Mouse (Mus musculus): ENCODE data around the gene Mindy4. TPM values are rescaled to one million over a fixed set of nuclear protein-coding genes. Genes with fewer than 3 reads are reported as not detected.

The Mindy4 gene
- polyA plus RNA-seq, 1 experiment from 2014 or later, result 1.7 TPM

DNA sequence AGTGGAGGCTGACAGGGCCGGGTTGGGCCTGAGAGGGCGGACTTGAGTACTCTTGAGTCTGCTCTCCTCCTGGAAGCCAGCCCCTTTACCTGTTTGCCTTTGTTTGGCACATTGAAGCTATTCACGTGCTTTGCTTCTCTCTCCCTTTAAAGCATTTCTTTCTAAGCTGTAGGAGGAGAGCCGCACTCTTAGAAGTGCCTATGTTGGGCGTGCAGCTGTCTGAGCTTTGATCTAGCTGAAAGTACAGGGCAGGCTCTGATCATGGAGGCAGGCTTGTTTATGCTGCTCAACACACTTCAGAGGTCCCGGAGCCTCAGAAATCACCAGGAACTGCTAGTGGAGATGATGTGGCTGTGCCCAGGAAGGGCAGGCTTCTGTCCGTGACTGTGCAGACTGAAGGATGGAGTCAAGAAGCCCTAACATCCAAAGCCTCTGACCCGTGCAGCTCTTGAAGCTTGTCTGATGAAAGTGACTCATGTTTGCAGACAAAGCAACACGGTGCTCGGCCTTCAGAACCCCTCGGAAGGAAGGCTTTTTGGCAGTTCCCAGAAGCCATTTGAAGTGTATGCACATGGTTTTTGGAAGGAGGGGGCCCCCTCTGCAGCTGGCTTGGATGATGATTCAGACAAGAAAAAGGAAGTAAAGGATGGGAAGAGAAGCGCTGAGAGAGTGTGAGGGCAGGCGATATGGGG is 53.5 kb downstream of the Mindy4 start:
- H3K27ac ChIP-seq (ENCODE audit: low read depth), result no peak overlapping the region
- DNase-seq, result no peak
- H3K4me3 ChIP-seq (ENCODE audit: low read depth, low read length), result no peak overlapping the region
- H3K27me3 ChIP-seq (ENCODE audit: insufficient read depth, low read length), result no peaks in the 10 kb centered on the region
- no peaks in the 10 kb centered on the region for H3K9me3 ChIP-seq (ENCODE audit: low read length)
- H3K4me1 ChIP-seq (ENCODE audit: insufficient read depth), result peaks cover 11% of the 10 kb centered on the region
- WGBS (ENCODE audit: insufficient replicate concordance), result 59% methylated on average over 13 of the region's 13 CpGs
- no peak for ATAC-seq
- H3K36me3 ChIP-seq (replicated peaks; ENCODE audit: insufficient read depth, low read length), result no peaks in the 10 kb centered on the region
- TF ChIP-seq EP300 (IDR thresholded peaks at IDR 0.05; ENCODE audit: low read depth) (no peak), CTCF (IDR thresholded peaks at IDR 0.05; ENCODE audit: low read depth) (no peak)
- no peak overlapping the region for H3K9ac ChIP-seq (replicated peaks)
- no peak overlapping the region for H3K4me2 ChIP-seq (ENCODE audit: low read depth, low read length)

DNA sequence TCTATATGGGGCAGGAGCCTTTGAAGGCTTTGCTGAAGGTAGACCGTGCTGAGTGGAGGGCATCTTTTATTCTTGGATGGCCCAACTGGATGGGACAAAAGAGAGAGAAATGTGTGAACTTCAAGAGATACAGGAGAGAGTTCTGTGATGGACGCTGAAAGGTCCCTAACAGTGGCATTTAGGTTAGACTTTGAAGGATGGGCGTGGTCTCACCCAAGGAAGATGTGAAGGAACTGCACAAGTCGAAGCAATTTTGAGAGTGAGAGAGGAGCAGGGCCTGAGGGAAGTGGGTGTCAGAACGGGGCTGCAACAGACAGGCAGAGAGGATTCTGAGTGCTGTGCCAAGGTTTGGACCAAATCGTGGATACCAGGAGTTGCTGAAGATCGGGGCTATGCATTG is 54.1 kb downstream of the Mindy4 start:
- no peak for DNase-seq
- WGBS (ENCODE audit: insufficient replicate concordance), result 62% methylated on average over 7 of the region's 7 CpGs
- no peaks in the 10 kb centered on the region for H3K9me3 ChIP-seq (ENCODE audit: low read length)
- TF ChIP-seq CTCF (IDR thresholded peaks at IDR 0.05; ENCODE audit: low read depth) (no peak), EP300 (IDR thresholded peaks at IDR 0.05; ENCODE audit: low read depth) (no peak)
- H3K27ac ChIP-seq (ENCODE audit: low read depth), result no peak overlapping the region
- H3K36me3 ChIP-seq (replicated peaks; ENCODE audit: insufficient read depth, low read length), result no peaks in the 10 kb centered on the region
- no peaks in the 10 kb centered on the region for H3K27me3 ChIP-seq (ENCODE audit: insufficient read depth, low read length)
- no peak overlapping the region for H3K4me2 ChIP-seq (ENCODE audit: low read depth, low read length)
- H3K9ac ChIP-seq (replicated peaks), result no peak overlapping the region
- no peak overlapping the region for H3K4me3 ChIP-seq (ENCODE audit: low read depth, low read length)
- ATAC-seq, result no peak
- peaks cover 11% of the 10 kb centered on the region for H3K4me1 ChIP-seq (ENCODE audit: insufficient read depth)

DNA sequence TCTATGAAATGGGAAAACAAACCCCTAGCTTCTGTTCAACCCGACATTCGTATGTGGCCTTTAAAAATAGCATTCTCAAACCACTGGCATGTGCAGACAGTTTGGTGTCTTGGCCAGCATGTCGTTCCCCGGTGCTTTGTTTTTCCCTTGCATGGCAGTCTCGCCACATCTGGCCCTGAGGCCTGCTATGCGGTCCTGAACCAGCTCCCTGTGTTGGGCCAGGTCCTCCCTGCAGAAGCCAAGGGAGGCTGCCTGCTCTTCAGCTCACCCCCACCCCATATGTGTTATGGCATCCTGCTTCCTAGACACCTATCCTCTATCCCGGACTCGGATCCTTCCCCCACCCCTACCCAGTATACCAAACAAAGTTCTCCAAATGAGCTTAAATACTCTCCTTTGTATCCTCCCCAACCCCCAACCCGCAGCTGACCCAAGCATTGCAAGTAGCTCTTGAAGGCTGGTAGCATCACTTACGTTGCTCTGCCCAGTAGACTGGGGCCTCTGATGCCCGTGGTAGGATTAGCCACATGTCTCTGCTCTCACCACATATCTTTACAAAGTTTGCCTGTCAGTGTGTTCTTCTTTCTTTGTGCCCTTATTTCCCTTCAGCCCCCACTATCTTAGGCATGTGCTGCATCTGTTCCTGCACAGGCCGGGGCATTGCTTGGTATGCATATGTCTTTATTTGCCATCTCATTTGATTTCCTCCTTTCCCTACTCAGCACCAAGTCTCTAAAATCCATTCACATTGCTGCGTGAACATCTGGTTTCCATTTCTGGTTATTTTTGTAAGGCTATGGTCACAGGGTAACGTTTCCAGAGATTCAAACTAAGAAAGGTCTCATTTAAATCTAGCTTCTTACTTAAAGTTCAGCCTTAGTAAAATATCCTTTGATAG is 55.5 kb downstream of the Mindy4 start:
- no peaks in the 10 kb centered on the region for H3K9me3 ChIP-seq (ENCODE audit: low read length)
- H3K4me3 ChIP-seq (ENCODE audit: low read depth, low read length), result no peak overlapping the region
- no peak overlapping the region for H3K9ac ChIP-seq (replicated peaks)
- ATAC-seq (no peak), DNase-seq (no peak)
- TF ChIP-seq CTCF (IDR thresholded peaks at IDR 0.05; ENCODE audit: low read depth) (no peak), EP300 (IDR thresholded peaks at IDR 0.05; ENCODE audit: low read depth) (no peak)
- H3K36me3 ChIP-seq (replicated peaks; ENCODE audit: insufficient read depth, low read length), result no peaks in the 10 kb centered on the region
- no peak overlapping the region for H3K4me2 ChIP-seq (ENCODE audit: low read depth, low read length)
- H3K27me3 ChIP-seq (ENCODE audit: insufficient read depth, low read length), result no peaks in the 10 kb centered on the region
- 68% methylated on average over 14 of the region's 14 CpGs for WGBS (ENCODE audit: insufficient replicate concordance)
- H3K27ac ChIP-seq (ENCODE audit: low read depth), result no peak overlapping the region
- H3K4me1 ChIP-seq (ENCODE audit: insufficient read depth), result peaks cover 22% of the 10 kb centered on the region

DNA sequence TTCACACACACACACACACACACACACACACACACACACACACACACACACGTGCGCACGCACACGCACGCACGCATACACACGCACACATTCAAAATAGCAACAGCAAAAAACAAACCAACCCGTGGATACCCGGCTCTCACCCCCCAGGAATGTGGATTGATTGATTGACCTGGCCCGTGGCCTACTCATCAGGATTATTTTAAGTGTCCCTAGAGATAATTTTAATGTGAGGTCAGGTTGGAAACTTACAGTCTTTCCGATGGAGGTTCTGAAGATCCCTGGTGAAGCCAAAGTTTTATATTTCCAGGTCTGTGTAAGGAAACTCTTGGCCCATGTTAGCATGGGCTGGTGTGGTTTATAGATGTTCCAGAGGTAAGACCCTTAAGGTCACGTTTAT is 59.0 kb downstream of the Mindy4 start:
- Histone ChIP-seq H3K9me3 (ENCODE audit: low read length) (no peaks in the 10 kb centered on the region), H3K36me3 (replicated peaks; ENCODE audit: insufficient read depth, low read length) (no peaks in the 10 kb centered on the region), H3K4me1 (ENCODE audit: insufficient read depth) (peaks cover 36% of the 10 kb centered on the region), H3K9ac (replicated peaks) (no peak overlapping the region), H3K27me3 (ENCODE audit: insufficient read depth, low read length) (no peaks in the 10 kb centered on the region), H3K4me3 (ENCODE audit: low read depth, low read length) (no peak overlapping the region), H3K27ac (ENCODE audit: low read depth) (no peak overlapping the region), H3K4me2 (ENCODE audit: low read depth, low read length) (no peak overlapping the region)
- ATAC-seq (no peak), DNase-seq (no peak)
- 83% methylated on average over 12 of the region's 12 CpGs for WGBS (ENCODE audit: insufficient replicate concordance)
- TF ChIP-seq EP300 (IDR thresholded peaks at IDR 0.05; ENCODE audit: low read depth) (no peak), CTCF (IDR thresholded peaks at IDR 0.05; ENCODE audit: low read depth) (no peak)

DNA sequence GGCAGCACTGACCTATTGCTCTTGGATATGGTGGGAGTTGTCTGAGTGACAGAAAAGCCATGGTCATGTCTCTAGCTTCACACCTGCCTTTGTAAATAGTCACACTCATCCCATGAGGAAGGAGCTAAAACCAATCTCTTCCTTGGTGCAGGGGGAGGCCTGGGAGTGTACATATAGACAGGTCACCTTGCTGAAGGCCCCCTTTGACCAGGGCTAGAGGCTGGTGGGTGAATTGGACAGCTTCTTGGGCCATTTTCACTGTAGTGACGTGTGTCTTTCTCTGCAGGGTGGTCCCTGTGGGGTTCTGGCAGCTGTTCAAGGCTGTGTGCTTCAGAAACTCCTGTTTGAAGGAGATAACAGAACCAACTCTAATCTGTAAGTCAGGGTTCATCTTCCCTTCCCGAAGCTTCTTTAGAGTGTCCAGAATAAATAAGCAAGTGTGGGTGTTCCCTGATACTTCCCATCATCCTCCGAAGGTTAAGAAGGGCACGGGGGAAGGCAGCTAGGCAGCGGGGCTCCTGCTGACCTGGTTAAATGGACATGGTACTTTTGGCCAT is 60.4 kb downstream of the Mindy4 start:
- Histone ChIP-seq H3K4me3 (ENCODE audit: low read depth, low read length) (no peak overlapping the region), H3K36me3 (replicated peaks; ENCODE audit: insufficient read depth, low read length) (no peaks in the 10 kb centered on the region), H3K4me2 (ENCODE audit: low read depth, low read length) (peak overlapping the region; percentile 32), H3K9me3 (ENCODE audit: low read length) (no peaks in the 10 kb centered on the region), H3K9ac (replicated peaks) (no peak overlapping the region; the same call in 1 of the 2 replicates), H3K27me3 (ENCODE audit: insufficient read depth, low read length) (no peaks in the 10 kb centered on the region), H3K4me1 (ENCODE audit: insufficient read depth) (peaks cover 33% of the 10 kb centered on the region), H3K27ac (ENCODE audit: low read depth) (peak overlapping the region; percentile 5; the same call in 1 of the 2 replicates)
- WGBS (ENCODE audit: insufficient replicate concordance), result 45% methylated on average over 5 of the region's 5 CpGs
- DNase-seq (peak; percentile 57), ATAC-seq (peak; percentile 89)
- TF ChIP-seq CTCF (IDR thresholded peaks at IDR 0.05; ENCODE audit: low read depth) (no peak), EP300 (IDR thresholded peaks at IDR 0.05; ENCODE audit: low read depth) (peak; percentile 98)
